Mouse (Mus musculus): ENCODE results near the gene Gm17535.
"Not testable (repeated sequence)": the region's sequence is repeated elsewhere in the genome, so short reads cannot be mapped to it uniquely, and the experiment has no call there.

Gm17535 gene

DNA sequence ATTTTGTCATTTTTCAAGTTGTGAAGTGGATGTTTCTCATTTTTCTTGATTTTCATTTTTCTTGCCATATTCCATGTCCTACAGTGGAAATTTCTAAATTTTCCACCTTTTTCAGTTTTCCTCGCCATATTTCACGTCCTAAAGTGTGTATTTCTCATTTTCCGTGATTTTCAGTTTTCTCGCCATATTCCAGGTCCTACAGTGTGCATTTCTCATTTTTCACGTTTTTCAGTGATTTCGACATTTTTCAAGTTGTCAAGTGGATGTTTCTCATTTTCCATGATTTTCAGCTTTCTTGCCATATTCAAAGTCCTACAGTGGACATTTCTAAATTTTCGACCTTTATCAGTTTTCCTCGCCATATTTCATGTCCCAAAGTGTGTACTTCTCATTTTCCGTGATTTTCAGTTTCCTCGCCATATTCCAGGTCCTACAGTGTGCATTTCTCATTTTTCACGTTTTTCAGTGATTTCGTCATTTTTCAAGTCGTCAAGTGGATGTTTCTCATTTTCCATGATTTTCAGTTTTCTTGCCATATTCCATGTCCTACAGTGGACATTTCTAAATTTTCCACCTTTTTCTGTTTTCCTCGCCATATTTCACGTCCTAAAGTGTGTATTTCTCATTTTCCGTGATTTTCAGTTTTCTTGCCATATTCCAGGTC is 10.3 kb upstream of the Gm17535 start:
- DNase-seq (ENCODE audit: inconsistent age in 2 of 2, low spot score in 1 of 2): peak; percentile 96 to 100

DNA sequence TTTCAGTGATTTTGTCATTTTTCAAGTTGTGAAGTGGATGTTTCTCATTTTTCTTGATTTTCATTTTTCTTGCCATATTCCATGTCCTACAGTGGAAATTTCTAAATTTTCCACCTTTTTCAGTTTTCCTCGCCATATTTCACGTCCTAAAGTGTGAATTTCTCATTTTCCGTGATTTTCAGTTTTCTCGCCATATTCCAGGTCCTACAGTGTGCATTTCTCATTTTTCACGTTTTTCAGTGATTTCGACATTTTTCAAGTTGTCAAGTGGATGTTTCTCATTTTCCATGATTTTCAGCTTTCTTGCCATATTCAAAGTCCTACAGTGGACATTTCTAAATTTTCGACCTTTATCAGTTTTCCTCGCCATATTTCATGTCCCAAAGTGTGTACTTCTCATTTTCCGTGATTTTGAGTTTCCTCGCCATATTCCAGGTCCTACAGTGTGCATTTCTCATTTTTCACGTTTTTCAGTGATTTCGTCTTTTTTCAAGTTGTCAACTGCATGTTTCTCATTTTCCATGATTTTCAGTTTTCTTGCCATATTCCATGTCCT is 9.4 kb upstream of the Gm17535 start, which contains the start of gene Gm10717:
TSS of gene Gm10717 (plus strand) at position 506 of the 556 bp plus-strand sequence.
- peak; percentile 26 to 67 for DNase-seq (ENCODE audit: inconsistent age in 2 of 2, low spot score in 1 of 2)

DNA sequence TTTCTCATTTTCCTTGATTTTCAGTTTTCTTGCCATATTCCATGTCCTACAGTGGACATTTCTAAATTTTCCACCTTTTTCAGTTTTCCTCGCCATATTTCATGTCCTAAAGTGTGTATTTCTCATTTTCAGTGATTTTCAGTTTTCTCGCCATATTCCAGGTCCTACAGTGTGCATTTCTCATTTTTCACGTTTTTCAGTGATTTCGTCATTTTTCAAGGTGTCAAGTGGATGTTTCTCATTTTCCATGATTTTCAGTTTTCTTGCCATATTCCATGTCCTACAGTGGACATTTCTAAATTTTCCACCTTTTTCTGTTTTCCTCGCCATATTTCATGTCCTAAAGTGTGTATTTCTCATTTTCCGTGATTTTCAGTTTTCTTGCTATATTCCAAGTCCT is 8.7 kb upstream of the Gm17535 start:
- peak; percentile 58 to 92 for DNase-seq (ENCODE audit: inconsistent age in 2 of 2, low spot score in 1 of 2)

DNA sequence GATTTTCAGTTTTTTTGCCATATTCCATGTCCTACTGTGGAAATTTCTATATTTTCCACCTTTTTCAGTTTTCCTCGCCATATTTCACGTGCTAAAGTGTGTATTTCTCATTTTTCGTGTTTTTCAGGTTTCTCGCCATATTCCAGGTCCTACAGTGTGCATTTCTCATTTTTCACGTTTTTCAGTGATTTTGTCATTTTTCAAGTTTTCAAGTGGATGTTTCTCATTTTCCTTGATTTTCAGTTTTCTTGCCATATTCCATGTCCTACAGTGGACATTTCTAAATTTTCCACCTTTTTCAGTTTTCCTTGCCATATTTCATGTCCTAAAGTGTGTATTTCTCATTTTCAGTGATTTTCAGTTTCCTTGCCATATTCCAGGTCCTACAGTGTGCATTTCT is 8.3 kb upstream of the Gm17535 start:
- DNase-seq (ENCODE audit: inconsistent age in 2 of 2, low spot score in 1 of 2): not testable (repeated sequence)

DNA sequence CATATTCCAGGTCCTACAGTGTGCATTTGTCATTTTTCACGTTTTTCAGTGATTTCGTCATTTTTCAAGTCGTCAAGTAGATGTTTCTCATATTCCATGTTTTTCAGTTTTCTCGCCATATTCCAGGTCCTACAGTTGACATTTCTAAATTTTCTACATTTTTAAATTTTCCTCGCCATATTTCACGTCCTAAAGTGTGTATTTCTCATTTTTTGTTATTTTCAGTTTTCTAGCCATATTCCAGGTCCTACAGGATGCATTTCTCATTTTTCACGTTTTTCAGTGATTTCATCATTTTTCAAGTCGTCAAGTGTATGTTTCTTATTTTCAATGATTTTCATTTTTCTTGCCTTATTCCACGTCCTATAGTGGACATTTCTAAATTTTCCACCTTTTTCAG is 7.7 kb upstream of the Gm17535 start:
- DNase-seq (ENCODE audit: inconsistent age in 2 of 2, low spot score in 1 of 2): not testable (repeated sequence)

DNA sequence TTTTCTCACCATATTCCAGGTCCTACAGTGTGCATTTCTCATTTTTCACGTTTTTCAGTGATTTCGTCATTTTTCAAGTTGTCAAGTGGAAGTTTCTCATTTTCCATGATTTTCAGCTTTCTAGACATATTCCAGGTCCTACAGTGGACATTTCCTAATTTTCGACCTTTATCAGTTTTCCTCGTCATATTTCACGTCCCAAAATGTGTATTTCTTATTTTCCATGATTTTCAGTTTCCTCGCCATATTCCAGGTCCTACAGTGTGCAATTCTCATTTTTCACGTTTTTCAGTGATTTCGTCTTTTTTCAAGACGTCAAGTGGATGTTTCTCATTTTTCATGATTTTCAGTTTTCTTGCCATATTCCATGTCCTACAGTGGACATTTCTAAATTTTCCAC is 7.2 kb upstream of the Gm17535 start:
- DNase-seq (ENCODE audit: inconsistent age in 2 of 2, low spot score in 1 of 2): not testable (repeated sequence)

DNA sequence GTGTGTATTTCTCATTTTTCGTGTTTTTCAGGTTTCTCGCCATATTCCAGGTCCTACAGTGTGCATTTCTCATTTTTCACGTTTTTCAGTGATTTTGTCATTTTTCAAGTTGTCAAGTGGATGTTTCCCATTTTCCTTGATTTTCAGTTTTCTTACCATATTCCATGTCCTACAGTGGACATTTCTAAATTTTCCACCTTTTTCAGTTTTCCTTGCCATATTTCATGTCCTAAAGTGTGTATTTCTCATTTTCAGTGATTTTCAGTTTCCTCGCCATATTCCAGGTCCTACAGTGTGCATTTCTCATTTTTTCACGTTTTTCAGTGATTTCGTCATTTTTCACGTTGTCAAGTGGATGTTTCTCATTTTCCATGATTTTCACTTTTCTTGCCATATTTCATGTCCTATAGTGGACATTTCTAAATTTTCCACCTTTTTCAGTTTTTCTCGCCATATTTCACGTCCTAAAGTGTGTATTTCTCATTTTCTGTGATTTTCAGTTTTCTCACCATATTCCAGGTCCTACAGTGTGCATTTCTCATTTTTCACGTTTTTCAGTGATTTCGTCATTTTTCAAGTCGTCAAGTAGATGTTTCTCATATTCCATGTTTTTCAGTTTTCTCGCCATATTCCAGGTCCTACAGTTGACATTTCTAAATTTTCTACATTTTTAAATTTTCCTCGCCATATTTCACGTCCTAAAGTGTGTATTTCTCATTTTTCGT is 5.0 kb upstream of the Gm17535 start:
- DNase-seq (ENCODE audit: inconsistent age in 2 of 2, low spot score in 1 of 2): peak; percentile 29 to 72

DNA sequence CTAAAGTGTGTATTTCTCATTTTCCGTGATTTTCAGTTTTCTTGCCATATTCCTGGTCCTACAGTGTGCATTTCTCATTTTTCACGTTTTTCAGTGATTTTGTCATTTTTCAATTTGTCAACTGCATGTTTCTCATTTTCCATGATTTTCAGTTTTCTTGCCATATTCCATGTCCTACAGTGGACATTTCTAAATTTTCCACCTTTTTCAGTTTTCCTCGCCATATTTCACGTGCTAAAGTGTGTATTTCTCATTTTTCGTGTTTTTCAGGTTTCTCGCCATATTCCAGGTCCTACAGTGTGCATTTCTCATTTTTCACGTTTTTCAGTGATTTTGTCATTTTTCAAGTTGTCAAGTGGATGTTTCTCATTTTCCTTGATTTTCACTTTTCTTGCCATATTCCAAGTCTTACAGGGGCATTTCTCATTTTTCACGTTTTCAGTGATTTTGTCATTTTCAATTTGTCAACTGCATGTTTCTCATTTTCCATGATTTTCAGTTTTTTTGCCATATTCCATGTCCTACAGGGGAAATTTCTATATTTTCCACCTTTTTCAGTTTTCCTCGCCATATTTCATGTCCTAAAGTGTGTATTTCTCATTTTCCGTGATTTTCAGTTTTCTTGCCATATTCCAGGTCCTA is 3.6 kb upstream of the Gm17535 start:
- DNase-seq (ENCODE audit: inconsistent age in 2 of 2, low spot score in 1 of 2): not testable (repeated sequence)

DNA sequence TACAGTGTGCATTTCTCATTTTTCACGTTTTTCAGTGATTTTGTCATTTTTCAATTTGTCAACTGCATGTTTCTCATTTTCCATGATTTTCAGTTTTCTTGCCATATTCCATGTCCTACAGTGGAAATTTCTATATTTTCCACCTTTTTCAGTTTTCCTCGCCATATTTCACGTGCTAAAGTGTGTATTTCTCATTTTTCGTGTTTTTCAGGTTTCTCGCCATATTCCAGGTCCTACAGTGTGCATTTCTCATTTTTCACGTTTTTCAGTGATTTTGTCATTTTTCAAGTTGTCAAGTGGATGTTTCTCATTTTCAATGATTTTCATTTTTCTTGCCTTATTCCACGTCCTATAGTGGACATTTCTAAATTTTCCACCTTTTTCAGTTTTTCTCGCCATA is 2.2 kb downstream of the Gm17535 start, which contains the start of gene Gm10715:
TSS of gene Gm10715 (plus strand) at position 301 of the 400 bp plus-strand sequence.
- DNase-seq (ENCODE audit: inconsistent age in 2 of 2, low spot score in 1 of 2): not testable (repeated sequence)

DNA sequence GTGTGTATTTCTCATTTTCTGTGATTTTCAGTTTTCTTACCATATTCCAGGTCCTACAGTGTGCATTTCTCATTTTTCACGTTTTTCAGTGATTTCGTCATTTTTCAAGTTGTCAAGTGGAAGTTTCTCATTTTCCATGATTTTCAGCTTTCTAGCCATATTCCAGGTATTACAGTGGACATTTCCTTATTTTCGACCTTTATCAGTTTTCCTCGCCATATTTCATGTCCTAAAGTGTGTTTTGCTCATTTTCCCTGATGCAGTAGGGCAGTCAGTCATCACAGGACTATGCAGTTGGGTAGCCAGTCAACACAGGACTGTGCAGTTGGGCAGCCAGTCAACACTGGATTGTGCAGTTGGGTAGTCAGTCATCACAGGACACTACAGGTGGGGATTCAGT is 3.8 kb downstream of the Gm17535 start:
- DNase-seq (ENCODE audit: inconsistent age in 2 of 2, low spot score in 1 of 2): not testable (repeated sequence)

Data from adrenal gland, adult (tissue).